Mouse (Mus musculus) heart, adult 2 months (tissue): ENCODE results near the gene Gsn.

Source experiments
- CTCF ChIP-seq: fragments of 200-600 bp; IDR thresholded peaks from 2 replicates; pipeline ENCODE4 v1.8.1; 2022; ENCODE audit warnings: antibody characterized with exemption, mild to moderate bottlenecking, moderate library complexity
- EP300 ChIP-seq: fragments of 200-500 bp; IDR thresholded peaks from 2 replicates; pipeline ENCODE4 v1.6.1; 2011; ENCODE audit warnings: low read depth, low read length, control low read depth; ENCODE audit not compliant: insufficient read depth
- POLR2A ChIP-seq: fragments of 200-500 bp; IDR thresholded peaks from 2 replicates; pipeline ENCODE4 v1.6.1; 2011; ENCODE audit warnings: mild to moderate bottlenecking, low read depth, low read length, control low read depth; ENCODE audit not compliant: insufficient read depth

- no peak for TF ChIP-seq POLR2A
- no peak for TF ChIP-seq EP300
- no peak for TF ChIP-seq CTCF
These were observed 69.8 kb downstream of the Gsn start for GRCm38 (mm10) chr2:35325930-35326329.
